Mouse (Mus musculus): ENCODE data around the gene Tmtc2.

Tmtc2 gene

DNA sequence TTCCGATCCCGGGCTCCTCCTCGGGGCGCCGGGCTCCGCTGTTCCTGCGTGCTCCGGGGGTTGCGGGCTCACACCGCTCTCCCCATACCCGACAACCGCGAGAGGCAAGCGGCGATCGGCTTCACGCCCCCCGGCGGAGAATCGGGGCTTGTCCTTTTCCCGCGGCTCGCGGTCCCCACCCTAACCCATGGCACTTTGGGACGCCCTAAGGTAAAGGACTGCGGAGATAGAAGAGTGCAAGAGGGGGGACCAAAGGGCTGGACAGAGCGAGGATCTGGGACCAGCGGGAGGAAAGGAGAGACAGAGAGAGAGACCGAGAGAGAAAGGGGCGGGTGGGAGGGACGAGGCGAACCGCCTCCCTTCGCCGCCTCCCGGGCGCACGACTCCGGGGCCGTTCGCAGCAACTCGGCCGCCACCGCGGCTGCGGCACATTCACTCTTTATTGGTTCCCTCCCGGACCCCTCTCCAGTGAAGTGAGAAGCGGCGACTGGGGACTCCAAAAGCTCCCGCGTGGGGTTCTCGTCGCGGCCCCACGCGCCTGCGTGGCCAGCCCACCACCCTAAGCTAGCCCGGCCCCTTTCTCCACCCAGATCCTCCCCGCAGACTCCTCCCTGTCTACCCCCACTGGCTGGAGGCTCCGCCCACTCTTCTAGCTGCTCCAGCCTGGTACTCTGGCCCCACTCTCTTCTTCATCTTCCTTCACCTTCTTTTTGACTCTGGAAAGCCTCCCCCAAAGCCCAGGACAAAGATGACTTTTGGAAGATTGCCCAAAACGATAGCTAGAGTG lies at the start of gene Tmtc2:
Tmtc2 (minus strand) TSS at position 544 of the 787 bp plus-strand sequence.
- peak; percentile 86 to 88 for DNase-seq (ENCODE audit: low spot score in 2 of 2)

DNA sequence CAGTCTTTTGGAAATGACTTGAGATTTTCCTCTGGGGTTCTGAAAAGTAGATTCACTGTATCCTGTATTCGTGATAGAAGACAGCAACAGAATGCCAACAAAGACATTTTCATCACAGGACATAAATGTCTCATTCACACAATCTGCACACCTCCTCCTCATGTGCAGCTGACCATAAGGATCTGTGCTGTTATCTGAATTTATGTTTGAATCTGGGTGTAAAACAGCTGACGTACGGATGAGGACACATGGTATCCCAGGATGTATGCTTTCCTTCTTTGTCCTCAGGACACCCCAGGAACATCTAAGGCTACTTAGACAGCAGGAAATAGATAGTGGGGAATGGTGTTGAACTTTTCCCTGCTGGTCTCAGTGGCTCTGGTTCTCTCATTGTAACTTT lies 37.9 kb upstream of the Tmtc2 start:
- DNase-seq (ENCODE audit: low spot score in 2 of 2), result no peak

DNA sequence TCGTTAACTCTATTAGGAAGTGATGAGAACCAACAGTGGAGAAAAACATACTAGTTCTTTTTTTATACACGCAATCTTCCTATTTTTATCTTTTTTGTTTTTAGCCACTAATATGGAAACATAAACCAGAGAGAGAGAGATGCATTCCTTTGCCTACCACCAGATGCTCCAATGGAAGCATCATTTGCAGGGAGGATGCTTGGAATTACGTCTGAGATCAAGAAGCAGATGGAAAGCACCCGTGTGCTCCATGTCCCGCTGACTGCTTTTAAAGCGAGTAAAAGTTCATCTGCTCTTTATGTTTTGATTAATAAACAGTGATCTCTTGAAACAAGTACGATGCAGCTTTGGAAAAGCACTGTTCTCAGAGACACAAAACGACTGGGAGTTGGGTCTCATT lies 24.6 kb upstream of the Tmtc2 start:
- no peak for DNase-seq (ENCODE audit: low spot score in 2 of 2)

DNA sequence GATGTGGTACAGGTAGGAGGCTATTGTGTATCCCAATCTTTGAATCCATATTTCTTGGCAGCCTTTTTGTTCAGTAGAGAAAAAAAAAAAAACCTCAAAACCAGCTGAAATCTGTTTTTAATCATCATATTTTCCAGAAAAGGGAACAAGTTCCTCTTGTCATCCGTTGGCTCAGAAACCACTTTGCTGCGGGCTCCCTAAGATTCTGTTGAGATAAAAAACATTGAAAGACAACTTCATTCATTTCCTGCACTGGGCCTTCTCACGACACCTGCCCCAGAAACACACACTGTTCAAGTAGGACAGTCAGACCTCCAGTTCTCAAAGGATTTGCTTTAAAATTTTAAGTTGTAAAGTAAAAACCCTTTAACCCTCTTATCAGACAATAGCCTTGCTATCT lies 23.0 kb upstream of the Tmtc2 start:
- no peak for DNase-seq (ENCODE audit: low spot score in 2 of 2)

DNA sequence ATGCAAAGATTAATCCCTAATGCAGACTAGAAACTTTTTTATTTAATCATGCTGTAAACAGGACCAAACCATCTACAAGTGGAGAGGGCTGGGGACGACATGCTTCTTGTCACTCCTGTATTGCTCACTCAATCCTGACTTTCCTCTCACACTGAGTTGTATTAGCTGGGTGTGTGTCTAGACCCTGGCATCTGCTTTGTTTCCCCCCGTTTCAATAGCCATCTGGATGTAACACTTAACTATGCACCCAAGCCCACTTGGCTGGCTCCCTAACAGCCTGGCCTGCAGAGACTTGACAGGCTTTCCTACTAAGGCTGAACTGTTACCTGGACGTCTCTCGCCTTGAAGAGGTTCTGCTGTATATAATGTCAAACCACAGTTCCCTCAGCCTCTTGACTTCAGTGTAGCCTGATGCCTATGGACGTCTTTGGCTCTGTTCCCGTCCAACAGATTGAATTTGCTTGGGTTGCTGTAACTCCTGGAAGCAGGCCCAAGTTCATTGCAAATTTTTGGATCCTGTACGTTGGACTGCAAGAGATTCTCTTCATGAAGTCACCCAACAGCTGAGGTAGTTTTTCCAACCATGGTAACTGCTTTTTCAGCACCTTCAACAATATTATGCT lies 21.3 kb upstream of the Tmtc2 start:
- DNase-seq (ENCODE audit: low spot score in 2 of 2), result no peak

DNA sequence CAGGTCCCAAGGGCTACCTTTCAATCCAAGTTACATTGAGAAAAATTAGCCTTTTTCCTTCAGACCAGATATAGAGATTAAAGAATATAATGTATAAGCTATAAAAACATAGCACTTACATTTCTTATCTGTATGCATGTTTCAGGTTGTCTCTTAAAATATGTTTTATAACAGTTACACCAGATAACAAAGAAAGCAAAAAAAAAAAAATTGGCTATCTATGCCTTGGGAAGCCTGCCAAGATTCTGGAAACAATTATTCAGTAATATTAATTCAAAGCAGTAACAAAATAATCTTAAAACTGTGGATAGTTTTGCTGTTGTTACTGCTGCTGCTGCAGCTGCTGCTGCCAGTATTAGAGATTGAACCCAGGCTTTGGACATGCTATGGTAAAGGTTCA lies 13.9 kb upstream of the Tmtc2 start:
- no peak for DNase-seq (ENCODE audit: low spot score in 2 of 2)

DNA sequence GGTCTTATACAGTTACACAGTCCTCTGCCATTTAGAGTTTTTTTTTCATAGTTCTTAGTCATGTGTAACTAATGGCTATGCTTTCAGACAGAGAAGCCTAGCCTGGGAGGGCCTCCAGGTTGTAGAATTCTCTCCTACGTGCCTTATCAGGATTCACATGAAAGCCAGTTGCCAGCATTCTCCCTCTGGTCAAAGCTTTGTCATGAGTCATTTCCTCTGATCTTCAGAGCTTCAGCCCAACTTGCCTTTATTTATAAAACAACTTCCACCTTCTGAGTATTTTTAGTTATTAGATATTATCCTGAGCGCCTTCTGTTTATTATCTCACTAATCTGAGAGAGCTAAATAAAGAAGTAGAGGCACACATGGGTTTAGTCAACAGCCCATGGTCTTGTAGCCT lies 5.1 kb upstream of the Tmtc2 start:
- DNase-seq (ENCODE audit: low spot score in 2 of 2), result peak; percentile 32 to 42

DNA sequence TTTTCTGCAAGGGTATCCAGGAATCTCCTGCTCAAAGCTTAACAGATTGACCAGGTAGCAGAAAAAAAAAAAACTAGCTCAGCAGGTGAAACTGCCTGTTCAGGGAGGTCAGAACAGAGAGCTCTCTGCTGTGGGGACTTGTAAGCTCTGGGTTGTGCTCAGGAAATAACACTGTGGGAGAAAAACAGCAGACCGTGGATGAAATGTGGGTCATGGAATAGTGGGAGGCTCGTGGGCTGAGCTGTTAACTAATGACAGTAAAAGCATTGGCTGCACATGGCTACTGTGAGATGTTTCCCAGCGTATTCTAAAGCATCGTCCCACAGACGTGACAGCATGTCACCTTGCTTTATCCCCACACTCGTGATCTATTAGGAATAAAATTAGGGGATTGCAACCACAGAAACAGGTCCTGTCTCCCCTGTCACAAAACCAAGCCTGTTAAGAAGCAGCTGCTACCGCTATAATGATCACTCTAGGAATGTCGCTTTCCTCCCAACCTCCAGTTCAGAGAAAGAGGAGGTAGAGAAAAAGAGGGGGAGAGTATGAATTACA lies 4.1 kb upstream of the Tmtc2 start:
- no peak for DNase-seq (ENCODE audit: low spot score in 2 of 2)

DNA sequence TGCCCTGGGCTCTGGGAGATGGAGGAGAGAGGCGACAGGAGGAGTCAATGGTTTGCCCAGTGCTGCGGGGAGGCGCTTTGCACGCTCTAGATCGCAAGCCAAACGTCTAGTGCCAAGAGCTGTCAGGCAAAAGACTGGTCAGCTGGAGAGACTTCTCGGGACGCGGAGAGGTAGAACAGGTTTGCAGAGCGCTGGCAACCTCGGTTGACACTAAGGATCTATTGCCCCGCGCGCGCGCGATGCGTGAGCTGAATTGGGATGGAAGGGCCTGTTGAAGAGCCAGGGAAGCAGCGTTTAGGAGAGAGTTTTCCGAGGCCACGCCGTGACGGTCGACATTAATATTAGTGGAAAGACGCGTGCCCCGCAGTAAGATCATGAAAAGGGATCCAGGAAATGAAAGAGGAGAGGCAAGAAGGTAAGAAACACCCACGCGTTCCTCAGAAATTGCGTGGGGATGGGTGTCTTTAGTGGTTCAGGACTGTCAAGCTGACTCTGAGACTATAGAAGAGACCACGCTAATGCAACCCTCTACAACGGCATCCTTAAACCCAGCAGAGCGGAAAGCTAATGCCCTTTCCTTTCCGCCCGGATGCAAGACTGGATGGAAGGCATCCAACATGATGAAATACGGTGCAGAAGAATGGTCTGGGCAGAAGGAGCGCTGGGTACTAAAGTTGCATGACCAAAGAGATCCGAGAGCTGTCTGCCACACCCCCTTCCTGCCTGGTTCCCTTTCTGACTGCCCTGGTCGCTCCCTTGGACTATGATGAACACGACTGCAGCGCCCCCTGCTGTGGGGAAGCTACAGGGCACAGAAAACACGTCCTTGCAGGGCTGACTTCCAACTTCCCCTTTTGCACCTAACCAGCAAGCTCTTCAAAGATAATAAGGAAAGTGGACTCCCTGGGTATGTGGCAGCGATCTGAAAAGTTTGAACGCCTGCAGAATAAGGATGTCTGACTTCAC lies 727 bp upstream of the Tmtc2 start:
- peak; percentile 84 to 92 for DNase-seq (ENCODE audit: low spot score in 2 of 2)

DNA sequence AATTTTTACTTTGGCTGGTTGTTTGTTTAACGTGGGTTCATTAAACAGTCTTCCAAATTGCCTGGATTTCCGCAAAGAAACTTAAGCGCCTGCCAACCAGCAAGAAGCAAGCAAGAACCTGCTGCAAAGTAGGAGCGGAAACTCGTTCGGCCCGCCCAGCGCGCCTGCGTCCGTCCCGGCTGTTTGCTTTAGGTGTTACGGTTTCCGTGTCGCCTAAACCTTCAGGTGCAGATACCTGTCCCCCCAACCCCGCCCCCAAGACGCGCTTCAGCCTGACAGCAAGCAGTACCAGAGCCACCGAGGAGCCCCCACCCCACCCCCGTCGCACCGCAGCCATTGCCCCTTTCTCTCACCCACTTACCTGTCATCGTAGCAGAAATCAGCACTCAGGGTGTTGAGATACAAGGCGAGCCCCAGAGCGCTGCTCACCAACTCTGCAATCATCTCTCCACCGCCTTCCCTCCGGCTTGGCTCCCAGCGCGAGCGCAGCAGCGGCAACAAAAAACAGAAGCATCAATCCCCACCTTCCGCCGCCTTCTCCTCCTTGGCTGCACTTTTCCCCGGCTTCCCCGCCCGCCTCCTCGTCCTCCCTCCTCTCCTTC lies 844 bp downstream of the Tmtc2 start:
- peak in 1 of 2 experiments; percentile 15 for DNase-seq (ENCODE audit: low spot score in 2 of 2)

DNA sequence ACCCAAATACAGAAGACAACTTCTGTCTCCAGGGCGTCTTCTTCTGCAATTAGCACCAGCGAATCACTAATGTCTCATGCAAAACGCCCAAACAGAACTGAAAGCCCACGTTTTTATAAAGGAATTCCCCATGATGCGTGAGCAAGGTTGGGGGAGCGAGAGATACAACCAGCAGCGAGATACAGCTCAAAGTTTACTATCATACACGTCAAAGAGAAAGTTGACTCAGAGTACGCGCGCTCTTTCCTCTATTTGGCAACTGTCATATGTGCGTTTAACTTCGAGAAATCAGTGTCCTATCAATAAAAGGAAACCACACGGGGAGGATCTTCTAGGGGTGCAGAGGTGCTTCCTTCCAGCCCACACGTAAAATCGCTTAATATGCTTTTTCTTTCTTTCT lies 1.4 kb downstream of the Tmtc2 start:
- DNase-seq (ENCODE audit: low spot score in 2 of 2), result peak in 1 of 2 experiments; percentile 6

DNA sequence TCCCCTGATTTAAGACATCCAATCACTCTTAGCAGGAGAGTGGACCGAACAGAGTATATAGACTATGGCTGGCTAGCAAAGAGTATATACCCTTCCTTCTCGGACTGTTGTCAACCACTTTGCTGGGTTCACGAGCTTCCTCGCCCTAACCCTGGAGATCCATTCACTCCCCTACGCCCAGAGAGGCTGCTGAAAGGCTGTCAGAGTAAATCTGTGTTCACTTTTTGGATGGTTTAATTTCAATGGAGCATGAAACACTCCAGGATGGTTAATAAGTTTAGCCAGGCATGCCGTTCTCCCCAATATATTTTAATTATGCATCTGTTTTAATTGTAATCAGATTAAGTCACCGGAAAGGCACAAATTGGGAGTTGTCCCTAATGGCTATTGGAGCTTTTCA lies 1.9 kb downstream of the Tmtc2 start:
- no peak for DNase-seq (ENCODE audit: low spot score in 2 of 2)

DNA sequence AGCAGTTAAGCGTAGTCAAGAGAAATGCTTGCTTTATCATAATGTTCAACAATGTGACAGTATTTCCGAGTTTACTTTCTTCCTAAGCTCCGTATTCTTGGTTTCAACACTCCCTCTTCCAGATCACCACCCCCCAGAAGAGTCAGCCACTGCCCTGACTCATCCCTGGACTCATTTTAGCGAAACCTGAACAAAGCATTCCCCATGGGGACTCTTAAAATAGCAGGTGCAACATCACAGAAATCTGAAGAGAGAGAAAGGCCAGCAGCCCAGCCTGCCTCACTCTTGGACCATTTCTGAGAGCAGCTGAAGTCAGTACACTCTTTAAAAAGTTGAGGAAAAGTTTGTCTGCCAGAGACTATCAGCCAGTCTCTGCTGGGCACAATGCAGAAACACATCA lies 2.4 kb downstream of the Tmtc2 start:
- no peak for DNase-seq (ENCODE audit: low spot score in 2 of 2)

DNA sequence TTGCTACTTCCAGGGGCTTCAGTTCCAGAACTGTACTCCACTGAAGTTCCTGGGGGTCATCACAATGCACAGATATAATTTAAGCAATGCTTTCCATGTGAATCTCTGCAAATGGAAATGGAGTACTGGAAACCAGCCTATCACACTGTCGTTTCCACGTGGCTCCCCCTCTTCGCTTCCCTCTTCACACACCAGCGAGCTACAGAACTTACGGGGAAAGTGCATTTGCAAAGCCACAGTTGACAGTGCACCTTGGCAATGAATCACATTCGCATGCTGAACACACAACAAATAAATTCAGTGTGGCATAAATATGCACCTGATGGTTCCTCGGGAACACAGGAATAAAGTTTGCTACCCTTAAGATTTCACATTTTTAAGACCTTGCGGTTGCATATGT lies 3.2 kb downstream of the Tmtc2 start:
- no peak for DNase-seq (ENCODE audit: low spot score in 2 of 2)

DNA sequence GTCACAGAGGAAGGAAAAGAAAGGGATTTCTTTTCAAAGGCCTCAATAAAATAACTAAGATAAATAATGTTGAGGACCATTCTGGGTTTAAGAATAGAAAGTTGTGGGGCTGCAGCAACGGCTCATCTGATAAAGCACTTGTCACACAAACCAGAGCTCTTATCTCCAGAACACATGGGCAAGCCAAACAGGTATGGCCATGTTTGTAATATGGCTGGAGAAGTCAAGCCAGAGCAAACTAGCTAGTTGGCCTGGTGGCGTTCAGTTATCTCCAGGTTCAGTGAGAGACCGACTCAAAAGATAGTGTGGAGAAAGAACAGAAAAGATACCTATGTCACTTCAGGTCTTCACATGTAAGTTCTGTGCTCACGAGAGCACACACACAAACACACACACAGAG lies 4.7 kb downstream of the Tmtc2 start:
- DNase-seq (ENCODE audit: low spot score in 2 of 2), result no peak

DNA sequence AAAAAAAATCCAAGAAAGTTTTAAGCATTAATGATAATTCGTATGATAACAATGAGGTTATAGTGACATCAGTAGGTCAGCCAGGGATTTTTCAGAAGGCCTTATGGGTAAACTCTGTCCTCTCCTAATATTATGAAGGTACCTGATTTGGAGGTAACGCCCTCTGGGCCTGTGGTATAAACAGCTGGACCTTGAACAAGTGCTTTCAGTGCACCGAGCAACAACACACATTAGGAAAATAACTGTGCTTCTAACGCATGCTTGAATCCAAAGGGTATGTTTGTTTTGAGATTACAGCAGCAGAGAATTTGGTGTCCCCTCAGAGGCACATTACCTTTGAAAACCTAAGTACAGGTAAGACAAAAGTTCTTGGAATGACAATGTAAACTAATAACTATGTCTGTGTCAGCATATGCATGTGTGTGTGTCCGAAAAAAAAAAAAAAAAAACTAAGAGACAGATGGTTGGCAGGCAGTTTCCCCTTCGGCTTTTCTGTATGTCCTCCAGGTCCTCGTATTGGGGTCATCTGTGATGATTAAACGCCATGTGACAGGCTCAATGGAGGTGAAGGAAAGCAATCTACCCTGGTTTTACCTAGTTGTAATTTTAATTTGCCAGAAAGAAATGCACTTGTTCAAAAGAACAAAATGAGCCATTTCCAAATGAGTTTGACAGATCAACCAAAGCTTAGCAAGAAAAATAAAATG lies 6.3 kb downstream of the Tmtc2 start:
- DNase-seq (ENCODE audit: low spot score in 2 of 2), result no peak

DNA sequence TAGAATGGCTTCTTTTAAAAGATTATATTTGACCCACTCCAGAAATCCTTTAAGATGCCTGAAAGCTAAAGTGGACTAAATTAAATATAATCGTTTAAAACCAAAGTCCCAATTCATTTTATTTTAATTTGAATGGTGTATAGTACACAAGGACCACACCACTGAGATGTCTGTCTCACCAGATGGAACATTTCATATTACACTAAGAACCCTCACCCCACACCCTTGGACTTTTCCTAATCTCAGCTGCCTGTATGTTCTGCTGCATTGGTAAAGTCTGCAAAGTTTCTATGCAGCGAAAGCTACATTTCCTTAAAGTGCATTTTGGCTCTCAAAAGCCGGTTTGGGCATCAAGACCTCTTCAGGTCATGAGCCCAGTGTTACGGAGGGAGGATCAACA lies 12.7 kb downstream of the Tmtc2 start:
- no peak for DNase-seq (ENCODE audit: low spot score in 2 of 2)

DNA sequence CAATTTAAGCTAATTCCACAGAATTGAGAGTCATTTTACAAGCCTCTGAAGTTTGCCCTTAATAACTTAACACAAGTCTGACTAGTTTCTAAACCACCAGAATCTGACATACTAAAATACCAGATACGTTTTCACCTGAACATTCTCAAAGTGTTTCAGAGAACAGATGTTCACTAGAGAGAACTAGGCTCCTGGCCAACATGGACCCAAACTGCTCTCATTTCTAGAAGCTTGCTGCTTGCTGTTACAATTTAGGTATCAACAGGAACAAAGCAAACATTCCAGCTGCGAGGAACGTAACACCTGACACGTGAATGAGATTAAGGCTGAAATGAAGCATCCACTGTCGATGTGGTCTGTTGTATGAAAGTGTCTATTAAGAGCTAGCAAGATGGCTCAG lies 16.7 kb downstream of the Tmtc2 start:
- no peak for DNase-seq (ENCODE audit: low spot score in 2 of 2)

DNA sequence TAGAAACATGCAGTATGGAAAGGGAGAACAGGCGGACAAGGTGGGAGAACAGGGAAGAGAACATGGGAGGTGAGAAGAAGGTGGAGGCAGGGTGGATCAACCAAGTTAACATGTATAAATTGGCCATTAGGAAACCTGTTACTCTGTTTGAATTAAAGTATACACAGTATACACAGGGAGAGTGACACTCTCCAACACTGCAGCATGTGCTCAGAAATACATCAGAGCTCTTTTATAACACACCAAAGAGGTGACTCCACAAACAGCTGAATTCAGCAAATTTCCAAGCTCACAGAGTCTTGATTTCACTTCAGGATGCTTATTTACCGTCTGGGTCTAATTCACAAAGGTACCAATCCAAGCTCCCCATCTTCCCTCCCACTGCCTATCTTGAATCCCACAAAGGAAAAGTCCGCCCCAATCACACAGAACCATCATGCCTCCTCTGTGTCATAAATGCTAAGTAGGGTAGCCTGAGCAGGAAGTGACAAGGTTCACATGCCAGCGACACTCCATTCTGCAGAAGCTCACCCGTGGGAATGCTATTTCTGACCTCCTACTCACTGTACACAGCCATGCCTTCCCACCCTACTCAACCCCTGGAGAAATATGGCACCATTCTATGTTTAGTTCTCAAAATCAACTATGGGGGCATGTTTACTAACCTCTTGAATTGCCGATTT lies 17.2 kb downstream of the Tmtc2 start:
- DNase-seq (ENCODE audit: low spot score in 2 of 2), result no peak

DNA sequence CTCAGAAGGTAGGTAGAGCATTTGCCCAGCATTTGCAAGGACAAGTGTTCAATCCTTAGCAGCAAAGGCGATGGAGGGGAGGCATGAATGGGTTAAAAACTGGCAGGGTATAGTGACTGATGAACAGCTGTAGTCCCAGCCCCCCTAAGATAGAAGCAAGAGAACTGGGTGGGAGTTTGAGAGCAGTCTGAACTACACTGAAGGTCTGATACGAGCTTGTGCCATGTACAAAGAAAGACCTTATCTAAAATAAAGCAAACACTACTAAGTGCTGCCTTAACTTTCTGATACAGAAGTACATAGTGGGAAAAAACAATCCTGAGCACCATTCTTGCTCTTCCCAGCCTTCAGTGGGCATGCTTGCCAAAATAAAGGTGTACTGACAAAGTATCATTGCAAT lies 20.1 kb downstream of the Tmtc2 start:
- no peak for DNase-seq (ENCODE audit: low spot score in 2 of 2)

DNA sequence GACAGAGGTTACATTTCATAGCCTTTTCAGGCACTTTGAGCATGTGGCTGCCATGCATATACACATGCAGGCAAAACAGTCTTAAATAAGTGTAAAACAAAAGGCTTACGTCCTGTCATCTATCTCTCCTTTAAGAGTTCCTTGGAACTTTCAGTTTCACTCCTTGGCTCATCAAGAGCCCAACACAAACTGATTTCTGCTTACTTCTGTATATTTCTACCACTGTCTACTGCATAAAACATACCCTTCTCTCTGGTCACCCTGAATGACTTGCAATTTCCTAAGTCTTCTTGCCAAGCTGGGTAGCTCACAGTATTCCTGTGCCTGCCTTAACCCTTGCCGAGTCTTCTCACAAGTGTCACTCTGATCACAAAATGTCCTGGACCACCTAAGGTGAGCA lies 26.2 kb downstream of the Tmtc2 start:
- DNase-seq (ENCODE audit: low spot score in 2 of 2), result no peak
